Mouse (Mus musculus) midbrain, embryonic 12.5 days (tissue): ENCODE measurements at regions not wholly inside any gene's neighbourhood (a gene's known extent, or its start where the extent isn't known, plus 50 kb on each side); places are given as distances from the start of the nearest gene placed in this dataset.
"Not testable (repeated sequence)": the region's sequence is repeated elsewhere in the genome, so short reads cannot be mapped to it uniquely, and the experiment has no call there.

Source experiments
- ATAC-seq: fragments of 200-750 bp; cut with Nextera tagmentation; 2 replicates; pipeline ENCODE4 v1.8.0; 2017; ENCODE audit warnings: low read depth, moderate TSS enrichment, moderate library complexity; ENCODE audit not compliant: low FRiP score
- H3K27ac ChIP-seq: fragments of 300-500 bp; sonication (generic); replicated peaks from 2 replicates; pipeline ENCODE4 v1.5.1; 2016; ENCODE audit warnings: mild to moderate bottlenecking
- H3K27me3 ChIP-seq: fragments of 300-500 bp; sonication (generic); 2 replicates; pipeline ENCODE4 v1.6.1; 2016; ENCODE audit warnings: mild to moderate bottlenecking
- H3K36me3 ChIP-seq: fragments of 300-500 bp; sonication (generic); 2 replicates; pipeline ENCODE4 v1.6.1; 2016
- H3K4me1 ChIP-seq: fragments of 300-500 bp; sonication (generic); 2 replicates; pipeline ENCODE4 v1.6.1; 2016
- H3K4me2 ChIP-seq: fragments of 300-500 bp; sonication (generic); replicated peaks from 2 replicates; pipeline ENCODE4 v1.6.1; 2016; ENCODE audit warnings: mild to moderate bottlenecking, moderate library complexity
- H3K4me3 ChIP-seq: fragments of 300-500 bp; sonication (generic); 2 replicates; pipeline ENCODE4 v1.5.1; 2016; ENCODE audit warnings: mild to moderate bottlenecking
- H3K9ac ChIP-seq: fragments of 300-500 bp; sonication (generic); replicated peaks from 2 replicates; pipeline ENCODE4 v1.6.1; 2016; ENCODE audit warnings: mild to moderate bottlenecking, moderate library complexity
- H3K9me3 ChIP-seq: fragments of 300-500 bp; sonication (generic); 2 replicates; pipeline ENCODE4 v1.6.1; 2016; ENCODE audit warnings: mild to moderate bottlenecking
- WGBS: fragments of 180-500 bp; shearing (Covaris S2); methylation state at CpG from one replicate; pipeline ENCODE4 v1.1.7; 2016; 5-methylcytosine and 5-hydroxymethylcytosine counted together

DNA sequence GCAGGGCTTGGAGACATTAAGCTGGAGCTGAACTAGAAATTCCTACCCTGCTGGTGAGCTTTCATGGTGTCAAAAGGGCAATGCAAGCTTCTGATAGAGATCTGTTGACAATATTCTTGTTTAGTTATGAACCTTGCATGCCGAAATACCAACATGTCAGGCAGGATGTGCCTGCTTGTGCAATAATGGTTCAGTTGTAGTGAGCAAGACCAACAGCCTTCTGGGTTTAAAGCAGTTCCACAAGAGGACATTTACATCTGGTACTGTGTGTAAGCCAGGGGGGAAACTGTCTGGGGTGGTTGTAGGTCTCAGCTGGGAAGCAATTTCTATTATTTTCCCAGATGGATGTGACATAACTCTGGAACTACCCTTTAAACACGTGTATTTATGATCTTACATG lies 987.6 kb upstream of the Gm38303 start:
- no peak overlapping the region for H3K27ac ChIP-seq
- no peak overlapping the region for H3K4me2 ChIP-seq
- H3K4me1 ChIP-seq: no peaks in the 10 kb centered on the region
- H3K27me3 ChIP-seq: no peaks in the 10 kb centered on the region
- H3K9ac ChIP-seq: no peak overlapping the region
- no peaks in the 10 kb centered on the region for H3K36me3 ChIP-seq
- H3K9me3 ChIP-seq: no peaks in the 10 kb centered on the region
- no peak overlapping the region for H3K4me3 ChIP-seq
- no peak for ATAC-seq
- 67% methylated on average over 2 of the region's 2 CpGs for WGBS

DNA sequence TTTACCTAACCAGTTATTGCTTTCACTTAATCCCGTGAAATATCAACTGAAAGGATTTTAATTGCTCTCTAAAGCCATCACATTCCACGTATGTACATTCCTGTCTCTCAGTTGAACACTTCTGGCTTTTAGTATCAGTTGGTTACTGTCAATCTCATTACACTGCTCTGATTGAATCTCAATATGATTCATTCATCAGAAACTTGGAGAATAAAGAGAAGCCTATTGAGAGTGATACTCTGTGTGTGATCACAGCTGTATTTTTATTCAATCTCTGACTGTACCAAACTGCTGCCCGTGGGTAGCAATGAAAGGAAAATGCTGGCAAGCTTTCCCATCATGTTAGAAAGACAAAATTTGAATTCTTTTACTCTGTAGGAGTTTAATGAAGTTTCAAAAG lies 957.5 kb upstream of the Gm38303 start:
- ATAC-seq: no peak
- no peaks in the 10 kb centered on the region for H3K9me3 ChIP-seq
- no peaks in the 10 kb centered on the region for H3K4me1 ChIP-seq
- H3K4me3 ChIP-seq: no peak overlapping the region
- no peak overlapping the region for H3K9ac ChIP-seq
- 79% methylated on average over 3 of the region's 3 CpGs for WGBS
- H3K27ac ChIP-seq: no peak overlapping the region
- no peaks in the 10 kb centered on the region for H3K27me3 ChIP-seq
- no peak overlapping the region for H3K4me2 ChIP-seq
- H3K36me3 ChIP-seq: no peaks in the 10 kb centered on the region

DNA sequence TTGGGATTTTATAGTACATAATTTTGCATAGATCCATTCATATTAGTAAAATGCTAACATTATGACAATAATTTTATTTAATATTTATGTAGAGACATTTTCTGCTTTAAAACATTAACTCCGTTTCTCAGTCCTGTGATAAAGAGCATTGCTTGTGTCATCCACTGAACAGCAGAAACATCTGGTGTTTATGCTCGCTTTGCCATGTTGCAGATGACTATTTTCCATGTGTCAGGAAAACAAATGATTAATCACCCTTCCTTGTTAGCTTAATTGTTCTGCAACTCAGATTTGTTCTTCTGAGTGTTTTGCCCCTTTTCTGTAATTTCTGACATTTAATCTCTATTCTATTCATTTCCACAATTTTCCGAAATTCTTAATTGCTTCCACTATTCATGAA lies 925.6 kb upstream of the Gm38303 start:
- Histone ChIP-seq H3K27me3 (no peaks in the 10 kb centered on the region), H3K4me2 (no peak overlapping the region), H3K4me1 (no peaks in the 10 kb centered on the region), H3K9me3 (no peaks in the 10 kb centered on the region), H3K36me3 (no peaks in the 10 kb centered on the region), H3K9ac (no peak overlapping the region), H3K27ac (no peak overlapping the region), H3K4me3 (no peak overlapping the region)
- WGBS: 87% methylated on average over 3 of the region's 3 CpGs
- ATAC-seq: no peak

DNA sequence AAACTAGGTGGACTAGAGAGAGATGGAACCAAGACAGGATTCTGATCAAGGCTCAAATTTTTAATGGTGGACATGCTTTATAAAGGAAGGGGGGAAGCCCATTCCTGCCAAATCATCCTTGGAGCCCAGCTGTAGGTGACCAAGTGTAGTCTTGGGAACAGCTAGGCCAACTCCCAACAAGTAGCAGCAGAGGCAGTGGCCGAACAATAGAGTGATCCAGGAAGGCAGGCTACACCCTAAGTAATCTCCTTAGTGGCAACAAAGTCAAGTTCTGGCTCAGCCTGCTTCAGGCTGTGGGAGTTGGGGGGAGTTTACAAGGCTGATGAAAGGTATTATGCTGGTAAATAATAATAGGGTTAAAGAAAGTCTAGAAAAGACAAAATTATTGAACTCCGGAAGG lies 878.5 kb upstream of the Gm38303 start:
- no peak overlapping the region for H3K4me2 ChIP-seq
- no peak overlapping the region for H3K27ac ChIP-seq
- 85% methylated on average over 2 of the region's 2 CpGs for WGBS
- no peak for ATAC-seq
- H3K36me3 ChIP-seq: no peaks in the 10 kb centered on the region
- H3K9ac ChIP-seq: no peak overlapping the region
- H3K4me3 ChIP-seq: no peak overlapping the region
- H3K27me3 ChIP-seq: no peaks in the 10 kb centered on the region
- no peaks in the 10 kb centered on the region for H3K9me3 ChIP-seq
- no peaks in the 10 kb centered on the region for H3K4me1 ChIP-seq

DNA sequence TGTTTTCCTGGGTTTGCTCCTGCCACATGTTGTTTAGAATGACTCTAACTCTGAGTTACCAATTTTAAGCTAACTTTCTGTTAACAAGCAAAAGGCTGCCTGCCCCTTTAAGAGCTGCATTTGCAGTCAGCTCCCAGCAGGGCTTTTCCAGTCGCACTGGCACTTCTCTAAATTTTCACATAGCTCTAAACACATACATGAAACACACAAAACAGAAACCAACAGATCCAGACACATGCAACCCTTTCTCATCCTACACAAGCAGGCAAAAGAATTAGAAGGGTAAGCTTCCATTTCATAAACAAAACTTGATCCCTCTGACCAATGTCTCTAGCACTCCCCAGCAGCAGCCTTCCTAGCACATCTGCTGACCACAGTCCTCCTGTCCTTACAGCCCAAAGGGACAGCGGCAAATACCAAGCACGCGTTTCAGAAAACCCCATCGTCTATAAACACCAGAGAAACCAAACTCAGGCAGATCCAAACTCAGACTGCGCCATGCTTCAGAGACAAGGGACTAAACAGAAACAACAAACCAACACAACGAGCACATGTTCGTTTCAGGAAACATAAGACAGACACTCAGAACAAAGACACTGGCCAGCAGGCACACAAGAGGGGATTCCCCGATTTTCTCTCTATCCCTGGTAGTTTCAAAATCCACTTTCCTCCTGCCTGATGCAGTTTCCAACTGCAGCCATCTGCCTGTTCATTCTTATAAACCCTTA lies 877.6 kb upstream of the Gm38303 start:
- not testable (repeated sequence) for H3K4me1 ChIP-seq, H3K4me3 ChIP-seq, H3K9me3 ChIP-seq, H3K36me3 ChIP-seq, H3K27me3 ChIP-seq, H3K9ac ChIP-seq, H3K27ac ChIP-seq
- 28% methylated on average over 9 of the region's 9 CpGs for WGBS
- 0 out of 2 replicates have a peak, but pooled peaks have one; percentile 16 for ATAC-seq
- H3K4me2 ChIP-seq: peak overlapping the region; percentile 31

DNA sequence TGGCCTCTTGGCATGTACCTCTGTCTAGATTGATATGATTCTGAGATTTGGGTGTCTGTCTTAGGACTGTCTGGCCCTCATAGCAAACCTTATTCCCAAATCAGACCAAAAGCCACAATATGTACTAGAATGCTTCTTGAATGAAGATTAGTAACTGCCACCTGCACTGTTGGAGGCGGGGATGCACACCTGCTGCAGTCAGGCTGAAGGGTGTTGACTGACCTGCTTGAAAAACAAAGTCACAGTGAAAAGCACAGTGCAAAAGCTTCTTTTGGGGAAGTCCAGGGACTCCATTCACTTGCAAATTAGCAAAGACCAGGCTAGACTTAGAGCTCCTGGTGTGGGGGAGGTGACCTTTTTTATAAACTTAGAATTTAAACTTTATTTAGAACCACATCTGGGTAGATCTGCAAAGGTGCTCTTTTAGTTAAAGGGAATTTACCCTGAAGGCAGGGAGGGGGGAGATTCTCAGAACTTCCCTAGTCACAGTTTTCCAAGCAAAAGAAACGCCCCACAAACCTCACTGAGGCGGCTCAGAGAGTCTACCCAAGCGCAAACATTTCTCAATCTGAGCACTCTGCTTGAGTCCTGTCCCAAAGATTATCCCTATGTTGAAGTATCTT lies 876.9 kb upstream of the Gm38303 start:
- 20% methylated on average over 4 of the region's 4 CpGs for WGBS
- not testable (repeated sequence) for H3K4me1 ChIP-seq, H3K27ac ChIP-seq, H3K9me3 ChIP-seq, H3K4me3 ChIP-seq, H3K4me2 ChIP-seq, H3K27me3 ChIP-seq, H3K9ac ChIP-seq, H3K36me3 ChIP-seq
- ATAC-seq: peak; percentile 52; the same call in 1 of the 2 replicates

DNA sequence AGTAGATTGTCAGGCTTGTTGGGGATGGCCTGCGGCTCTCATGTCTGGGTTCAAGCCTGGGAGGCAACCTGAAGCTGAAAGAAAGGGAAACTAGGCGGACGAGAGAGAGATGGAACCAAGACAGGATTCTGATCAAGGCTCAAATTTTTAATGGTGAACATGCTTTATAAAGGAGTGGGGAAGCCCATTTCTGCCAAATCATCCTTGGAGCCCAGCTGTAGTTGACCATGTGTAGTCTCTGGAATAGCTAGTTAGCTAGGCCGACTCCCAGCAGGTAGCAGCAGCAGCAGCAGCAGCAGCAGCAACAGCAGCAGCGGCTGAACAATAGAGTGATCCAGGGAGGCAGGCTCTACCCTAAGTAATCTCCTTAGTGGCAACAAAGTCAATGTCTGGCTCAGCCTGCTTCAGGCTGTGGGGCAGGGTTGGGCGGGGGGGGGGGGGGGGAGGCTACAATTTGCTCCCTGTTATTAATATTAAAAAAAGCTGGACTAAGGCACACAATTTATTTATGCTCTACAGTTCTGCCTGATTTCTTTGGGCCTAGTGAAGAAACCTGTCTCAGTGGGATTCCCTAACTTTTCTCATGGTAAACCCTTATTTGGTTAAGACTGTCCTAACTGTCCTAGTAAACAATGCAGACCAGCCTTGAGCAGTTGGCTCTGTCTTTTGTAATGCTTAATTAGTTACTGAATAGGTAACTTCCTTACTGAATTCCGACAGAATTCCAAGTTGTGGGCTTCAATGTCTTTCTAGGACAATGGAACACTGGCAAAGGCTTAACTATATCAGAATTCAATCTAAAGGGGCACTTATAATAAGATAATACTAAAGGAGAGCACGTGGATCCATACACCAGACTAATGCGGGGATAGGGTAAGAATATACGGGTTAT lies 875.7 kb upstream of the Gm38303 start:
- peak; percentile 69 for ATAC-seq
- H3K4me1 ChIP-seq, H3K36me3 ChIP-seq, H3K27me3 ChIP-seq, H3K9ac ChIP-seq, H3K4me2 ChIP-seq, H3K27ac ChIP-seq, H3K4me3 ChIP-seq, H3K9me3 ChIP-seq: not testable (repeated sequence)
- WGBS: 43% methylated on average over 10 of the region's 10 CpGs

DNA sequence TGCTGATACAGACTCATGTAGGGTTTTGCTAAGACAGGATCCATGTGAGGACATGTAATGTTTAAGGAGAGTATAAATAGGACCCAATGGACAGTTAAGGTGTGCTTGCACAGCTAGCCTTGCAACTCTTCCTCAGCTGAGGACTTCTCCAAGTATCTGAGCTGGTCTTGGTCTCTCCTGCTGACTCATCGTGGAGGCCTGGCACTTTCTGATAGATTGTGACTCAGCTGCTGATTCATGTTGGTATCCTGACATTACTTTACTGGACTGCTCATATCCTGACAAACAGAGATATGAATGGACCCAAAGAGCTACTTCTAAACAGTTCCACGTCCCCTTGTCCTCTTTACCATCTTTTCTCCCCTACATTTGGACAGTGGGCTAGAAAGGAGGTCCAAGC lies 838.5 kb upstream of the Gm38303 start:
- WGBS: 79% methylated on average over 2 of the region's 2 CpGs
- no peaks in the 10 kb centered on the region for H3K27me3 ChIP-seq
- ATAC-seq: no peak
- H3K9ac ChIP-seq: no peak overlapping the region
- H3K4me3 ChIP-seq: no peak overlapping the region
- no peaks in the 10 kb centered on the region for H3K4me1 ChIP-seq
- H3K27ac ChIP-seq: no peak overlapping the region
- H3K9me3 ChIP-seq: no peaks in the 10 kb centered on the region
- no peaks in the 10 kb centered on the region for H3K36me3 ChIP-seq
- no peak overlapping the region for H3K4me2 ChIP-seq

DNA sequence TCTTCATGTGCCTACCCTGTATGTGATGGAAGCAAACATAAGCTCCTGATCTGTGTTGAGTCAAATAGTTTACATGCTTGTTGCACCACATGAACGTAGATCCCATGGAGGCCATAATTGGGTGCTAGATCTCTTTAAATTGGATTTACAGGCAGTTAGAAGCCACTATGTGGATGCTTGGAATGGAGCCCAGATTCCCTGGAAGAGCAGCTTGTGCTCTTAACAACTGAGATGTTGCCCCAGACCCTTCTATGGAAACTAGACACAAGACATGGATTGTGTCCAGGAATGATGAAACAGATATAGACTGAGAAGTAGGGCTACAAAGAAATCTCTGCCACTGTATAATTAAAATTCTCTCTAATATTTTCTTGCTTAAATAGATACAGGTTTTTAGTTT lies 819.9 kb upstream of the Gm38303 start:
- H3K27me3 ChIP-seq: no peaks in the 10 kb centered on the region
- no peaks in the 10 kb centered on the region for H3K4me1 ChIP-seq
- 86% methylated on average over 1 of the region's 1 CpGs for WGBS
- no peak overlapping the region for H3K4me2 ChIP-seq
- no peak overlapping the region for H3K27ac ChIP-seq
- ATAC-seq: no peak
- H3K36me3 ChIP-seq: no peaks in the 10 kb centered on the region
- no peak overlapping the region for H3K9ac ChIP-seq
- no peak overlapping the region for H3K4me3 ChIP-seq
- H3K9me3 ChIP-seq: no peaks in the 10 kb centered on the region
